Mouse (Mus musculus) neural tube, embryonic 10.5 days (tissue): ENCODE results near the gene Pde1b.

ENCODE experiments used
- DNase-seq: peaks from one replicate; pipeline ENCODE4 v3.0.0-alpha.2; 2017; ENCODE audit warnings: low spot score; ENCODE audit errors: extremely low spot score

Pde1b gene

GRCm38 (mm10) chr15:103502435-103503250, at the start of gene Pde1b:
Gene Pde1b, plus strand, starts transcription at chr15:103503034.
- DNase-seq, result peak; percentile 75

DNA sequence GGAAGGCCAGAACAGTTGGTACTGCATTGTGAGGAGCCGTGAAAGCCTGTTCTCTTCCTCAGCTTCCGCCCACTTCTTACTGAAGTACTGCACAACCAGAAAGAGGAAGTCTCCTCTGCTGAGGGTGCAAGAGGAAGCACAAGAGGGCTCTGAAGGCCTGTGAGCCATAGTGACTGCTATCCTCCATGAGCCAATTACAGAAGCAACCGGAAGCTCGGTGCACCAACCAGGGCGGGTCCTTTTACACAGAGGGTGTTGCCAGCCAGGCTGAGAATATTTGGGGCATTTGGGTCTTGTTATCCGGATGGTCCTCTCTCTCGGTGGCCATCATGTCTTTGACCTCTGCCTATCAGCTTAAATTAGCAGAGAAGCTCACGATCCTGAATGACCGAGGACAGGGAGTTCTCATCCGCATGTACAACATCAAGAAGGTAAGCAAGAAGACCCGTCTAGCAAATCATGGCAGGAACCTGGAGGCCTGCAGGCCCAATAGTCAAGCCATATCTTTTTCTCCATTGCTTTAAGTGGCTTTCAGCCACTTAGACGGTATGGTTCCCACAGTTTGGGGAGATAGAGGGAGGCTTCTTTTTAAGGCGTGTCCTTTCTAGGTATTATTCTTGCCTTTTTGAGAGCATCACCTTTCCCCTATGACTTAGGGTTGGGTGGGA, 49.1 kb upstream of the Pde1b start, which contains the start of gene Nckap1l:
TSS of gene Nckap1l (plus strand) at position 244 of the 668 bp plus-strand sequence.
- DNase-seq, result no peak

GRCm38 (mm10) chr15:103454449-103454848, 48.4 kb upstream of the Pde1b start:
- no peak for DNase-seq

DNA sequence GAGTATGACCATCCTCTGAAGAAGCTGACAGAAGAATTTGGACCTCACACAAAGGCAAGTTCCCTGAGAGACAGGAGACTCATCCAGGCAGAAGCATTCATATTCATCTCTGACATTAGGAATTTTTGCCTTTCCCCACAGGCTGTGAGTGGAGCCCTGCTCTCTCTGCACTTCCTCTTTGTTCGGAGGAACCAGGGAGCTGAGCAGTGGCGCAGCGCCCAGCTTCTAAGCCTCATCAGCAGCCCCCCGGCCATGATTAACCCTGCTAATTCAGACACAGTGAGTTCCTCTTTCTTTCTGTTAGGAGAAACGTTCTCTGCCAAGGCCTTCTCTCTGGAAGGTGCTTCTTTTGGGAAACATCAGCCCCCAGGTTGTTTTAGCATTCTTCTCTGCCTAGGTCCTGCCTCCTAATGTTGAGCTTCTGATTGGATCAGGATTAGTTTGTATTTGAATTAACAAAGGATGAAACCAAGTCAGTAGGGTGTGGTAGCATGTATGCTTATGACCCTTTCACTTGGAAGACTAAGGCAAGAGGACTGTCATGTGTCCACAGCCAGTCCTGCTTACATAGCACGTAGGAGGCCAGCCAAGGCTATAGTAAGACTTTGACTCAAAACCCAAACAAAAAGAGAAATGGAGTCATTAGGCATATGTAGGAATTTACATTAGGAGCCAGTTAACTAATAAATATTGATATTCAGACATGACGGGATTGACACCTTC, 40.1 kb upstream of the Pde1b start:
- no peak for DNase-seq

GRCm38 (mm10) chr15:103471488-103472194, 31.2 kb upstream of the Pde1b start:
- DNase-seq, result no peak

- no peak for DNase-seq
Measured at GRCm38 (mm10) chr15:103472265-103472664, 30.6 kb upstream of the Pde1b start.

DNA sequence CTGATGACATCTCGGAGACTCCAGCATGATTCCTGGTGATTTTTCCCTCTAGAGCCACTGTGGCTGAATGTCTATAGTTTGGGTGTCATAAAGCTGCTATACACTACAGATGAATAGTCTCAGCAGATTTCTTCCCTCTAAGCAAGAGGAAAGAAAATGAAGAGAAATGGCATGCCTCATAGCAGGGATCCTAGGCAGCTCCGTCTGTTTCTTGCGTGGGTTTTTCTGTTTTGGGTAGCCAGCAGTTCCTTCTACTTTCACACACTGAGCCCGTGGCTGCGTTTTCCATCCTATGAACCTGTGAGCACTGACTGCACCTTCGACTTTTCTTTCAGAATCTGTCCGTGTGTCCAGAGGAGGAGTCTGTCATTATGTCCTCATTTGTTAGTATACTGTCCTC, 29.7 kb upstream of the Pde1b start:
- DNase-seq, result no peak

DNA sequence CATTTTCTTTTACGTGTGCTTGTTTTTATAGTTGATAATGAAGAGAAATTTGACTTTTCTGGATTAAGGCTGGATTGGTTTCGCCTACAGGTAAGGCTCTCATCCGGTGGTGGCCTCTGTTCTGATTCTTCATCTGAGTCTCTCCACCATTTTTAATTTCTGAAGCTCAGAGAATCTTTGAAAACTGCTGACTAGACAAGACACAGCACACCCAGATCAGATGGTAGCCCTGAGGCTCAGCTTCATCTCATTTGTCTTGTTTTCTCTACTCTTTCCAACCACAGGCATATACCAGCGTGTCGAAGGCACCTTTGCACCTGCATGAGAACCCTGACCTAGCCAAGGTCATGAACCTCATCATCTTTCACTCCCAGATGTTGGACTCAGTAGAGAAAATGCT, 29.1 kb upstream of the Pde1b start:
- no peak for DNase-seq

GRCm38 (mm10) chr15:103479080-103479606, 23.7 kb upstream of the Pde1b start:
- no peak for DNase-seq

DNA sequence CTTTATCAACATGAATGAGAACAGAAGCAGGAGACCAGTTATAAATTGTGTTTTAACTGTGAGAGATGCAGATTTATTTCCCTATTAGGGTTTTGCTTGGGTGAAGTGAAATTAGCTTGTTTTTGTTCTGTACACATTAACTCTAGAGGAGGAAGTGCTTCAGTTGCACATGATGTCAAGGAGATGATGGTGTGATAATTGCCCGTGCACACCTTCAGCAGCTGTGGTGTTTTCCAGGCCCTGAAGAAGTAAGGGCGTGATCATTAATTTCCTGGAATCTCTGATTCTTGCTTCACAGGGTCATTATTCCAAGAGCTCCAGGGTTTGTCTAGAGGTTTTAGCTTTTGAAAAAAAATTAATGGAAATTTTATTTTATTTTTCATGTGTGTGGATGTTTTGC, 22.7 kb upstream of the Pde1b start:
- DNase-seq, result no peak

DNA sequence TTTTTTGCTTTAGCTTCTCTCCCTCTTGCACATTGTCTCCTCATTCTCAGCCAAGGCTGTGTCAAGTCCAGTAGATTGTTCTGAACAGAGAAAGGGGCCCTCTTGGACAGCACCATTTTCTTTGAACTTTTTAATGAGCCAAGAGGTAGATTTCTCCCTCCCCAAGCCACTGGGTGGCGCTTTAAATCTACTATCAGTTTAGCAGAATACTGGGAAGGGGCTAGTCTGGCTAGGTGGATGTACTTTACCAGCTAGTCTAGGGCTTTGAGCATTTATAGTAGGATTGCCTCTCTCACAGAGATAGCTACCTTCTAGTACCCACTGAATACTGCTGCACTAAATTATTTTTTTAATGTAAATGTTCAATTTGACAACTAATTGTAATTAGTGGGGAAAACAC, 20.3 kb upstream of the Pde1b start:
- DNase-seq, result peak; percentile 45

- no peak for DNase-seq
Measured at GRCm38 (mm10) chr15:103484490-103484889, 18.3 kb upstream of the Pde1b start.

DNA sequence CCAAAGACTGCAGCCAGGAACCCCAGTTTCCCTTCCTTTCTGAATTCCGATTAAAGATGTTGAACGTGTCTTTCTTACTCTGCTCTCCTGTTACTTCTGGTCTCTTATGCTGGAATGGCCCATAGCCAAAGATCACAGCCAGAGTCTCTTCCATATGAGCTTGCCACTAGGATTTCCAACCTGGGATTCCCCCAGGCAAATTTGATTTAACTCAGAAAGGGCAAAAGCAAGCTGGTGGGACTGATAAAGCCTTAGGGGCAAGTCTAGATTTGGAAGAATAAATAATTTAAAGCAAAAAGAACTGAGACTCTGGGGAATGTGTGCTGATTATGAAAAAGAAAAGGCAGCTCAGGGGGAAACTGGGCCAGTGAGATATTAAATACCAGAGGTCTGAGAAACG, 17.7 kb upstream of the Pde1b start:
- no peak for DNase-seq

- no peak for DNase-seq
Measured at GRCm38 (mm10) chr15:103486658-103487057, 16.2 kb upstream of the Pde1b start.

DNA sequence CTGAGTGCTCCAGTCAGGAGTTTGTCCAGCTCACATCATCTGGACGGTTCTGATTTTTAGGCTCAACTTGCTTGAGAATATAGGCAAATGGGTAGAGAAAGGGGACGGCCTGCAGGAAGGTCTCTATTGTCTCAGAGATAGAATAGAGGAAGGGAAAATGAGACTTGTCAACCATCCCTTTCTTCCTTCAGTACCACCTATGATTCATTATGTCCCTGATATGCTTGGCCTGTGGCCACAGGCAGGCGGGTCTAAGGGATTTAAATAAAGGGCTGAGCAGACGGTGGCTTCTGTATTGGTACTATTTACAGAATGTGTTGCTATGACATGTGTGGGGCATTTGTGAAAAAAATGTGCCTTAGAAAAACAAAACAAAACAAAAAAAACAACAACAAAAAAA, 14.5 kb upstream of the Pde1b start:
- DNase-seq, result no peak

DNA sequence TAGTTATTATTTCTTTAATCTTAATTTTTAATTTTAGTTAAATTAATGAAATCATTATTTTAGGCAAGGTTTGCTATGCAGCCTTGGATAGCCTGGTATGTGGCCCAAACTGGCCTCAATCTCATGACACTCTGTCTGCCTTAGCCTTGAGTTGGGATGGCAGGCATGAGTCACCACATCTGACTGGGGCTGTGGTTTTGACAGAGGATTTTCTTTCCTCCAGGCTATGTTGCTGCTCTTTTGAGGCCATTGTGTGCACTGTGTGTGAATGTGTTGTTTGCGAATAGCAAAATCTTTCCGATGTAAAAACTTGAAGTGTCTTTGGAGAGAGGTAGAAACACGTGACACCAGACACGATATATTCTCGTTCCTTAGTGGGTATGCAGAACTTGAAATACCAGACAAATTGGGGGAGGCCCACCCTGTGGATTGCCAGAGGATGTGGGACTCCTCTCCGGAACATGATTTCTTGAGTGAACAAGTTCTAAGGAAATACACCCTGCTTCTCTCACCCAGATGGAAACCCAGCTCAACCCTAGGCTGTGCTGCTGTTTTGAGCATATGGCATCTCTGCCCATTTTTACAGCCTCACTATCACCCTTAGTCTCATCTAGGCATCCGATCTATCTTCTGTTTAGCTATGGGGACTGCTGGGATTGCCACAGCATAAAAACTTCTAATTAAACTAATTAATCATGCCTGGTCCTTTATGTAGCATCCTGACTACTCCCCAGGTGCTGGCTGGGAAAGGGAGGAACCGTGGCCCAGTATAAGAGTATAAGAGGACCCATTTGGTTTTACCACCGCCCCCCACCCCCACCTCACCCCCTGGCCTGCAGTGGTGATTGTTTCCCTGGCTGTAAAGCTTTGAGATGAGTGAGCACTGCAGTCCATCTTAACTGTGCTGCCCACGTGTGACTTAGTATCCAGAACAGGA, 6.4 kb upstream of the Pde1b start:
- no peak for DNase-seq

DNA sequence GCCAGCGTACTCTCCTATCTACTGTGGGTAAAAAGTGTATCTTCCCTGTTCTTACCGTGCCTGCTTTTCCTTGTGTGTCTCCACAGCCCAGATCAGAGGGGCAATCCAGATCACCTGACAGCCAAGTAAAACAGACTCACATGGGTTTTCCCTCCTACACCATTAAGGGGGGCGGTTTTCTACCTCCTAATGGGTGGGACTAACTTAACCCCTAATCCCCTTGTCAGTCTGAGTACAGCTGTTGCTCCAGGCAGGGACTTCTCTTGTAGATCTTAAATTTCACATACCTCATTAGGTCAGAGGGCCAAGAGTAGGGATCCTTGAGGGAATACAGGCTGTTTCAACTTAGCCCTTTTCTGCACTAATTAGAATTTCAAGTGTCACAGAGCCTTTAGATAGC, 4.7 kb upstream of the Pde1b start:
- DNase-seq, result no peak

DNA sequence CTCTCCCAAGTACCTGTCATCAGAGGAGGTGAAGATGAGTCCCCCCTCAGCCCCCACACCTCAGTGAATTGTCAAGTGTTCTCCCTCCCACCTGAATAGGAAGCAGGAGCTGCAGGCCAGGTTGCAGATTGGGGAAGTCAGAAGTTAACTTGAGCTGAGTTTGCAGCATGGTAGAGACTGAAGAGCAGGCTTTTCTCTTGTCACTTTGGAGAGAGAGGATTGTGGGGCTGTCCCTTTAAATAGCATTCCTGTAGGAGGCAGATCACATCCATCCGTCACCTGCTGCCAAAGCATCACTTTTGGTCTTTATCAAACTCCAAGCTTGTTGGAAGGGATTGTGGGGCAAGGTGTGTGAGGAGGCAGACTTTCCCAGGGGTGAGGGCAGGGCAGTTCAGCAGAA, 2.1 kb upstream of the Pde1b start:
- DNase-seq, result no peak

GRCm38 (mm10) chr15:103501186-103501585, 1.6 kb upstream of the Pde1b start:
- DNase-seq, result no peak

- no peak for DNase-seq
Measured at GRCm38 (mm10) chr15:103503251-103503600, 392 bp downstream of the Pde1b start.
